Mouse (Mus musculus) urinary bladder, postnatal 10 days (tissue): ENCODE measurements around the gene Zfpl1.
"Not testable (repeated sequence)": the region's sequence is repeated elsewhere in the genome, so short reads cannot be mapped to it uniquely, and the experiment has no call there.

Experiments
- DNase-seq: peaks from one replicate; pipeline ENCODE4 v3.0.0; 2022; ENCODE audit warnings: low spot score

The Zfpl1 gene

GRCm38 (mm10) chr19:6058513-6058912 lies 26.2 kb downstream of the Zfpl1 start:
- no peak for DNase-seq

- DNase-seq, result peak; percentile 93
These were observed 27.3 kb downstream of the Zfpl1 start, which contains the start of the genes Mrpl49 and Fau for GRCm38 (mm10) chr19:6057313-6058096. TSS of gene Mrpl49 (minus strand) at chr19:6057785. TSS of gene Fau (plus strand) at chr19:6057844.

GRCm38 (mm10) chr19:6056696-6057095 lies 28.1 kb downstream of the Zfpl1 start:
- no peak for DNase-seq

- DNase-seq, result no peak
These were observed 30.5 kb downstream of the Zfpl1 start for GRCm38 (mm10) chr19:6054296-6054695.

GRCm38 (mm10) chr19:6052516-6052915 lies 32.2 kb downstream of the Zfpl1 start:
- DNase-seq, result no peak

GRCm38 (mm10) chr19:6048681-6049410 lies 35.9 kb downstream of the Zfpl1 start:
- DNase-seq, result no peak

GRCm38 (mm10) chr19:6047899-6048166 lies 36.9 kb downstream of the Zfpl1 start:
- no peak for DNase-seq

GRCm38 (mm10) chr19:6047154-6047898 lies 37.4 kb downstream of the Zfpl1 start:
- DNase-seq, result no peak

GRCm38 (mm10) chr19:6046294-6047153 lies 38.2 kb downstream of the Zfpl1 start, which contains the start of gene Syvn1:
TSS of gene Syvn1 (plus strand) at chr19:6046576.
- DNase-seq, result peak; percentile 70

- DNase-seq, result no peak
These were observed 39.1 kb downstream of the Zfpl1 start for GRCm38 (mm10) chr19:6045366-6046293.

- not testable (repeated sequence) for DNase-seq
These were observed 40.7 kb downstream of the Zfpl1 start for GRCm38 (mm10) chr19:6044102-6044501.

- DNase-seq, result no peak
These were observed 42.5 kb downstream of the Zfpl1 start for GRCm38 (mm10) chr19:6042293-6042692.

GRCm38 (mm10) chr19:6040002-6040401 lies 44.8 kb downstream of the Zfpl1 start:
- no peak for DNase-seq

GRCm38 (mm10) chr19:6038326-6038725 lies 46.4 kb downstream of the Zfpl1 start:
- no peak for DNase-seq

GRCm38 (mm10) chr19:6037695-6038094 lies 47.1 kb downstream of the Zfpl1 start:
- no peak for DNase-seq

GRCm38 (mm10) chr19:6035966-6036585 lies 48.7 kb downstream of the Zfpl1 start:
- no peak for DNase-seq
